Mouse (Mus musculus) erythroblast, adult 5-6 weeks (primary cell): ENCODE results near the gene Skint4. TPM values are rescaled to one million over a fixed set of nuclear protein-coding genes. Genes with fewer than 3 reads are reported as not detected.

ENCODE experiments used
- ATAC-seq: replicated peaks from 2 replicates; pipeline ENCODE4 v1.8.0; 2016; ENCODE audit warnings: moderate number of reproducible peaks, mild to moderate bottlenecking, moderate TSS enrichment, inconsistent platforms; ENCODE audit not compliant: poor library complexity, low FRiP score, severe bottlenecking
- total RNA-seq, 2 experiments: library from RNA; stranded (forward) in 1 of 2; stranded (reverse) in 1 of 2; fragments of 150-400 nt in 1 of 2; fragments of 200-764, 138-1000 nt in 1 of 2; gene quantifications; 2 replicates each; pipeline versions ENCODE4 v1.2.3 to v1.2.4; 2015 to 2017; ENCODE audit warnings: low replicate concordance in 2 of 2

The Skint4 gene
- total RNA-seq (2015; ENCODE audit: low replicate concordance) = not detected in 2 replicates
- total RNA-seq (2017; ENCODE audit: low replicate concordance) = not detected in 2 replicates

- ATAC-seq = no peak
Observed at GRCm38 (mm10) chr4:112071716-112072115, at the start of gene Skint4. Skint4 (plus strand) TSS chr4:112072016.

Other genes with a start within 250 kb of the Skint4 start
- not detected in 2 replicates for gene Slc5a9, start 169.1 kb upstream of the Skint4 start, total RNA-seq (2015; ENCODE audit: low replicate concordance)
- gene Slc5a9, start 169.1 kb upstream of the Skint4 start, total RNA-seq (2017; ENCODE audit: low replicate concordance) = not detected in 2 replicates
- gene Skint8, start 152.6 kb upstream of the Skint4 start, total RNA-seq (2015; ENCODE audit: low replicate concordance) = not detected in 2 replicates
- gene Skint8, start 152.6 kb upstream of the Skint4 start, total RNA-seq (2017; ENCODE audit: low replicate concordance) = not detected in 2 replicates
- gene Skint7, start 99.1 kb upstream of the Skint4 start, total RNA-seq (2015; ENCODE audit: low replicate concordance) = not detected in 2 replicates
- not detected in 2 replicates for gene Skint7, start 99.1 kb upstream of the Skint4 start, total RNA-seq (2017; ENCODE audit: low replicate concordance)
- gene Skint1, start 65.7 kb upstream of the Skint4 start, total RNA-seq (2015; ENCODE audit: low replicate concordance) = not detected in 2 replicates
- not detected in 2 replicates for gene Skint1, start 65.7 kb upstream of the Skint4 start, total RNA-seq (2017; ENCODE audit: low replicate concordance)
- 0.84 and 2.1 TPM in 2 replicates for gene Skint3, start 160.2 kb downstream of the Skint4 start, total RNA-seq (2015; ENCODE audit: low replicate concordance)
- gene Skint3, start 160.2 kb downstream of the Skint4 start, total RNA-seq (2017; ENCODE audit: low replicate concordance) = 1.3 and 2.9 TPM in 2 replicates